Mouse (Mus musculus): ENCODE results near the gene Mybph. TPM values are rescaled to one million over a fixed set of nuclear protein-coding genes. Genes with fewer than 3 reads are reported as not detected.

Mybph gene
- polyA plus RNA-seq, 1 experiment from 2014 or later, result 0.13 TPM

DNA sequence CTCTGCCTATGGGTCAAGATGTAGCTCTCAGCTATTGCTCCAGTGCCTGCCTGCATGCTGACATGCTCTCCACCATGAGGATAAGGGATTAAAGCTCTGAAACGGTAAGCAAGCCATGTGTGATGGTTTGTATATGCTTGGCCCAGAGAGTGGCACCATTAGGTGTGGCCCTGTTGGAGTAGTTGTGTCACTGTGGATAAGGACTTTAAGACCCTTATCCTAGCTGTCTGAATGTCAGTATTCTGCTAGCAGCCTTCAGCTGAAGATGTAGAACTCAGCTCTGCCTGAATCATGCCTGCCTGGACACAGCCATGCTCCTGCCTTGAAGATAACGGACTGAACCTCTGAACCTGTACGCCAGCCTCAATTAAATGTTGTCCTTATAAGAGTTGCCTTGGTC lies 26.7 kb upstream of the Mybph start:
- Histone ChIP-seq H3K9ac (ENCODE audit: low read depth, low read length) (no peak overlapping the region), H3K4me2 (ENCODE audit: low read length) (no peak overlapping the region), H3K27ac (no peak overlapping the region), H3K4me1 (replicated peaks; ENCODE audit: insufficient read depth, low read length) (no peaks in the 10 kb centered on the region), H3K9me3 (replicated peaks; ENCODE audit: low read length) (no peaks in the 10 kb centered on the region), H3K36me3 (ENCODE audit: insufficient read depth, low read length) (no peaks in the 10 kb centered on the region), H3K27me3 (ENCODE audit: insufficient read depth, low read length) (no peaks in the 10 kb centered on the region), H3K4me3 (replicated peaks; ENCODE audit: low read depth, low read length) (no peak overlapping the region)
- DNase-seq (ENCODE audit: low spot score) (no peak), ATAC-seq (replicated peaks; ENCODE audit: low FRiP score, low read depth) (no peak)
- TF ChIP-seq CTCF (IDR thresholded peaks at IDR 0.05; ENCODE audit: low read depth), result no peak
- WGBS, result 98% methylated on average over 3 of the region's 3 CpGs

DNA sequence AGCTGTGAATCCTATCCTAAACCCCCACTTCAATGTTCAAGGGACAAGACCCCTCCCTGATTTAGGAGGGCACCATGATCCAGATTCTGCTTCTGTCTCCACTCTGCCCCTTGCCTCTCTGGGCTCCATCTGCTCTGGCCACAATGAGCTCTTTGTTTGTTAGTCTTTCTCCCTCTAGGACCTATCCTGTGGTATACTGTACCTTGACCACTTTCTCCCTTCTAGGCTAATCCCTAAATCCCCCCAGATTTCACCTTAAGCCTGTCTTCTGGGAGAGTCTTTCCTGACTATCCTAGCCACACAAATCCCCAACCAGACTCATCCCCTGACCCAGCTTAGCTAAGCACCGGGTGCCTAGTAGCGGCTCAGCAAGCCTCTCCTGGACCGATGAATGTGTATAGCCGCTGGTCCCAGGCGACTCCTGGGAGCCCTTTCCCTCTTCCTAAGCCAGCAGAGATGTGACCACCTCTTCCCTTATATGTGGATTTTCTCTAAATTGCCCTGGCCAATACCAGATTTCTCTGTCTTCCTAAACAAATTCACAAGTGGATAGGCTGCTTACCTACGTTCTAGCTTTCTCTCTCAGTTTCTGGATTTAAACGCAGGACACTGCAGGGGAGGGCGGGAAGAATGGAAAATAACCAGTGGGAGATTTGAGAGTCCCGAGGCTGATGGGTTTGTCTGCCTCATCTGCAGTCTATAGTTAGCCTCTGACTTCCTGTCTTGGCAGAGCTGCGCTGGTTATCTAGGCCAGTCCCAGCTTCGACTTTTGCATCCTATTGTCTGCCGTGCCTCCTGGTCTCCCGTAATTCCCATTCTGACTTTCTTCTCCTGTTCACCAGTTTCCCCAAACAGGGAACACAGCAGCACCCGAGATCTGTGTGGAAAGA lies 25.6 kb upstream of the Mybph start:
- DNase-seq (ENCODE audit: low spot score), result no peak
- TF ChIP-seq CTCF (IDR thresholded peaks at IDR 0.05; ENCODE audit: low read depth), result no peak
- H3K36me3 ChIP-seq (ENCODE audit: insufficient read depth, low read length), result no peaks in the 10 kb centered on the region
- ATAC-seq (replicated peaks; ENCODE audit: low FRiP score, low read depth), result no peak
- H3K4me2 ChIP-seq (ENCODE audit: low read length), result no peak overlapping the region
- no peaks in the 10 kb centered on the region for H3K4me1 ChIP-seq (replicated peaks; ENCODE audit: insufficient read depth, low read length)
- no peak overlapping the region for H3K4me3 ChIP-seq (replicated peaks; ENCODE audit: low read depth, low read length)
- 73% methylated on average over 14 of the region's 14 CpGs for WGBS
- H3K9ac ChIP-seq (ENCODE audit: low read depth, low read length), result no peak overlapping the region
- H3K27me3 ChIP-seq (ENCODE audit: insufficient read depth, low read length), result no peaks in the 10 kb centered on the region
- H3K27ac ChIP-seq, result no peak overlapping the region
- no peaks in the 10 kb centered on the region for H3K9me3 ChIP-seq (replicated peaks; ENCODE audit: low read length)

DNA sequence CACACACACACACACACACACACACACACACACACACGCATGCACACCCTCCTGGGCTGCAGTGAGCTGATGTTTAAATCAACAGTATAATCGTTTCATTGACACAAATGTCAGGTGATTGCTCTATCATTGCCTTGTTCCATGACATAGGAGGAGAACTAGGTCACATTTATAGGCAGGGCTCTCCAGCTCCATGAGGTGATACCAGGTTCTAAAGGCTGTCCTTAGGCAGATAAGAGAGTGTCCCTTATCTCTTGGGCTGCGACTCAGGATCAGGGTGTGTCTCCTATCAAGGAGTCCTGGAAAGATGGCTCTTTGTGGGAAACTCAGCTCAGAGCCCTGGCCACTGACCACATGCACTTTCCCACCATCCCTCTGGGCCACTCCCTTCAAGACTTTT lies 24.7 kb upstream of the Mybph start:
- no peaks in the 10 kb centered on the region for H3K27me3 ChIP-seq (ENCODE audit: insufficient read depth, low read length)
- no peak overlapping the region for H3K4me2 ChIP-seq (ENCODE audit: low read length)
- TF ChIP-seq CTCF (IDR thresholded peaks at IDR 0.05; ENCODE audit: low read depth), result no peak
- DNase-seq (ENCODE audit: low spot score) (no peak), ATAC-seq (replicated peaks; ENCODE audit: low FRiP score, low read depth) (no peak)
- H3K27ac ChIP-seq, result no peak overlapping the region
- no peak overlapping the region for H3K9ac ChIP-seq (ENCODE audit: low read depth, low read length)
- H3K4me3 ChIP-seq (replicated peaks; ENCODE audit: low read depth, low read length), result no peak overlapping the region
- 92% methylated on average over 3 of the region's 3 CpGs for WGBS
- H3K4me1 ChIP-seq (replicated peaks; ENCODE audit: insufficient read depth, low read length), result no peaks in the 10 kb centered on the region
- H3K9me3 ChIP-seq (replicated peaks; ENCODE audit: low read length), result no peaks in the 10 kb centered on the region
- H3K36me3 ChIP-seq (ENCODE audit: insufficient read depth, low read length), result no peaks in the 10 kb centered on the region

DNA sequence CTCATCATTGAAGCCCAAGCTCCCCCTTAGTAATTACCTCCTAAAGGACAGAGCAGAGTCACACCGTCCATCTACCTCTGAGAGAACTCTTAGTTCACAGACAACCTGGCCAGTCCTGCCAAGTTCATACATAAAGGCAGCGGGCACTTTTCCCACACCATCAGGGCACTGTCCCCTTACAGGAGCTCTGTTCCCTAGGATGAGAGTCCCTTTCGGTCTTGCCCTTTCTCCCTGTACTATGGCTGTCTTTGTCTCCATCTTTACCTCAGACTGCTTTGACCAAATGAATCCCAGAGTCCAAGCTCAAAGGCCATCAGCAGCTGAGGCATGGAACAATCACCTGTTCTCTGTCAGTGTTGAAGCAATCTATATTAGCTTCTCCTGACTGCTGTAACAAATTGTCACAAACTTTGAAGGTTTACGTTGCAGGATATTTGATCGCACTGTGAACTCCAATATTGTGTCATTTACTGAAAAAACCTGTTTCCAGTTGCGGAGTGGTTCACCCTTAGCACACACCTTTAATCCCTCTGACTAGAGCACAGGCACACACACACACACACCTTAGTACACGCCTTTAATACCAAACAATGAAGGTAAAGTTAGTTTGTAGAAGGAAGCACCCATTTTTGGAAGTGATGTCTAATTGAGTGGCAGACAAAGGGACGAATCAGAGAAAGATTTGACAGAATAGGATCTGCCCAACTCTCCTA lies 24.1 kb upstream of the Mybph start:
- ATAC-seq (replicated peaks; ENCODE audit: low FRiP score, low read depth) (no peak), DNase-seq (ENCODE audit: low spot score) (no peak)
- Histone ChIP-seq H3K4me3 (replicated peaks; ENCODE audit: low read depth, low read length) (no peak overlapping the region), H3K27me3 (ENCODE audit: insufficient read depth, low read length) (no peaks in the 10 kb centered on the region), H3K4me2 (ENCODE audit: low read length) (no peak overlapping the region), H3K9ac (ENCODE audit: low read depth, low read length) (no peak overlapping the region), H3K27ac (no peak overlapping the region), H3K4me1 (replicated peaks; ENCODE audit: insufficient read depth, low read length) (no peaks in the 10 kb centered on the region), H3K36me3 (ENCODE audit: insufficient read depth, low read length) (no peaks in the 10 kb centered on the region), H3K9me3 (replicated peaks; ENCODE audit: low read length) (no peaks in the 10 kb centered on the region)
- WGBS, result 92% methylated on average over 8 of the region's 8 CpGs
- TF ChIP-seq CTCF (IDR thresholded peaks at IDR 0.05; ENCODE audit: low read depth), result no peak

DNA sequence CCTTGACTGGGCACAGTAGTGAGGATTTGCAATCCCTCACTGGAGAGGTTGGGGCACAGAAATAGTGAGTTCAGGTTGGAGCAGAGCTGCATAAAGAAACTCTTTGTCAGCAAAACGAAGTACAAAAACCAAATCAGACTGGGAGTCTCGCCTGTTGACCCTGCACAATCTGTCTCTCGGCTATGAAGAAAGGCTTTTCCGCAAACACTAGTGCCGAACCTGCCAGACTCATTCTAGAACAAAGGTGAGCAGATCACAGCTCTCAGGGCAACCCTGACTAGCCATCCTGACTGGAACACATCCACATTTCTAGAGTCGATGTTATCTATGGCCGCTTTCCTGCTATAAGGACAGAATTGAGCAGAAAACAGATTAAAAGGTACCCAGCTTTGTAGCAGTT lies 20.2 kb upstream of the Mybph start:
- Histone ChIP-seq H3K27me3 (ENCODE audit: insufficient read depth, low read length) (no peaks in the 10 kb centered on the region), H3K9ac (ENCODE audit: low read depth, low read length) (no peak overlapping the region), H3K4me1 (replicated peaks; ENCODE audit: insufficient read depth, low read length) (no peaks in the 10 kb centered on the region), H3K9me3 (replicated peaks; ENCODE audit: low read length) (no peaks in the 10 kb centered on the region), H3K36me3 (ENCODE audit: insufficient read depth, low read length) (no peaks in the 10 kb centered on the region), H3K4me3 (replicated peaks; ENCODE audit: low read depth, low read length) (no peak overlapping the region), H3K27ac (no peak overlapping the region), H3K4me2 (ENCODE audit: low read length) (no peak overlapping the region)
- 55% methylated on average over 7 of the region's 7 CpGs for WGBS
- DNase-seq (ENCODE audit: low spot score), result no peak
- no peak for TF ChIP-seq CTCF (IDR thresholded peaks at IDR 0.05; ENCODE audit: low read depth)
- no peak for ATAC-seq (replicated peaks; ENCODE audit: low FRiP score, low read depth)

DNA sequence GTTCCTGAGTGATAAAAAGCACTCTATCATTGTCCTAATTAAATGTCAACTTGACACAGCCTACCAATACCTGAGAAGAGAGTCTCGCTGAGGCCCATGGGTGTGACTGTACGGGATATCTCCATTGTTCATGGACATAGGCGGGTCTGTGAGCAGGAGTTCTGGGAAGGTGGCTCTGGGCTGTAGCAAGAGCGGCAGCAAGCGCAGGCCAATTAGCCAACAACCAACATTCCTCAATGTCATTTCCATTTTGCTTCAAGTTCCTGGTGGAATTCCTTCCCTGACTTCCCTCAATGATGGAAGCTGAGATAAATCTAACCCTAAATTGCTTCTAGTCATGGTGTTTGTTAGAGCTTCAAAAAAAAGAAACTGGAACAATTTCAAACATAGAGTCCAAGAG lies 15.3 kb upstream of the Mybph start:
- WGBS, result 85% methylated on average over 5 of the region's 5 CpGs
- Histone ChIP-seq H3K4me1 (replicated peaks; ENCODE audit: insufficient read depth, low read length) (no peaks in the 10 kb centered on the region), H3K4me2 (ENCODE audit: low read length) (no peak overlapping the region), H3K9ac (ENCODE audit: low read depth, low read length) (no peak overlapping the region), H3K27ac (no peak overlapping the region), H3K9me3 (replicated peaks; ENCODE audit: low read length) (no peaks in the 10 kb centered on the region), H3K36me3 (ENCODE audit: insufficient read depth, low read length) (no peaks in the 10 kb centered on the region), H3K27me3 (ENCODE audit: insufficient read depth, low read length) (no peaks in the 10 kb centered on the region), H3K4me3 (replicated peaks; ENCODE audit: low read depth, low read length) (no peak overlapping the region)
- no peak for ATAC-seq (replicated peaks; ENCODE audit: low FRiP score, low read depth)
- no peak for TF ChIP-seq CTCF (IDR thresholded peaks at IDR 0.05; ENCODE audit: low read depth)
- DNase-seq (ENCODE audit: low spot score), result no peak

All from kidney, postnatal 0 days (tissue).